Mouse (Mus musculus): ENCODE data around the gene Kank2. TPM values are rescaled to one million over a fixed set of nuclear protein-coding genes. Genes with fewer than 3 reads are reported as not detected.
"Not testable (repeated sequence)": the region's sequence is repeated elsewhere in the genome, so short reads cannot be mapped to it uniquely, and the experiment has no call there.

Kank2 gene
- total RNA-seq, 1 experiment from 2014 or later, result 31.5 TPM

DNA sequence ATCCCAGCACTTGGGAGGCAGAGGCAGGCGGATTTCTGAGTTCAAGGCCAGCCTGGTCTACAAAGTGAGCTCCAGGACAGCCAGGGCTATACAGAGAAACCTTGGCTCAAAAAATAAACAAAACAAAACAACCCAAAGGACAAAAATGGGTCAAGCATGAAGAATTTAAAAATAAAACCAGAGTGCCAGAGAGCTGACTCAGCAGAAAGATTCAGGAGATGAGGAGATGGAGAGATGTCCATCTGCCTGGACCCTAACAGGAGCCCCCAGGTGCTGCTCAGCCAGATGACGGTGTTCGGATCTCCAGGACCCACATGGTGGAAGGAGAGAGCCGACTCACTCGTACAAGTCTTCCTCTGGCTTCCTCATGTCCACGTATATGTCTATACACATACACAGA, 20.0 kb upstream of the Kank2 start:
- DNase-seq, result no peak

DNA sequence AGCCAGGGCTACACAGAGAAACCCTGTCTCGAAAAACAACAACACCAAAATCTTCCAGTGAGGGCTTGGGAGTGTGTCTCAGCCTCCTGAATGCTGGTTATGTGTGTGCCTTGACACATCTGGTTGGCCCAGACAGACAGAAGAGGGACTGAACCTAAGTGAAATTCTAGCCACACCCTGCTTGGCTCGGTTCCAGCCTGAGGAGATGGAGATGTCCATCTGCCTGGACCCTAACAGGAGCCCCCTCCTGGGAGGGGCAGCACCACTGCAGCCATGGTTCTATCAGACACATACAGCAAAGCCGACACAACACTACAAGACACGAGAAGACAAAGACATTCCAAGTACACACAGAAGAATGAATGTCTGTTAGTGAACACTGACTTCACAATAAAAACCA, 19.6 kb upstream of the Kank2 start:
- DNase-seq, result no peak

- no peak for DNase-seq
Observed at GRCm38 (mm10) chr9:21816716-21817305, 18.3 kb upstream of the Kank2 start.

GRCm38 (mm10) chr9:21811170-21811569, 12.6 kb upstream of the Kank2 start:
- no peak for DNase-seq

- no peak for DNase-seq
Observed at GRCm38 (mm10) chr9:21808561-21808960, 10.0 kb upstream of the Kank2 start.

GRCm38 (mm10) chr9:21806976-21807375, 8.4 kb upstream of the Kank2 start:
- no peak for DNase-seq

DNA sequence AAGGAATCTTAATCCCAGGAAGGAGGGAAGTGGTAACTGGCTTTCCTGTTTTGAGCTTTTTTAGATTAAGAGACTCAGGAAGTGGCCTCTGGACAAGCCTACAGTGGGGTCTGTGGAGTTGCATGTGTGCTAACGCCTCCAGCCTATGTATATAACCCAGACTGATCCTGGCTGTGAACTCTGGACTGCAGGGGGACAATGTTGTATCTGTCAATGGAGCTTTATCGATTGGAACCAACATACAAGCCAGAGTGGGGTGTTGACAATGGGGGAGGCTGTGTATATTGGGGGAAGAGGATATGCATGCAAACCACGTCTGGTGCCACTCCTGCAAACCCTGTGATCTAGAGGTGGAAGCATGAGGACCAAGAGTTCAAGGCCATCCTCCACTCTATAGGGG, 7.8 kb upstream of the Kank2 start:
- DNase-seq, result no peak

DNA sequence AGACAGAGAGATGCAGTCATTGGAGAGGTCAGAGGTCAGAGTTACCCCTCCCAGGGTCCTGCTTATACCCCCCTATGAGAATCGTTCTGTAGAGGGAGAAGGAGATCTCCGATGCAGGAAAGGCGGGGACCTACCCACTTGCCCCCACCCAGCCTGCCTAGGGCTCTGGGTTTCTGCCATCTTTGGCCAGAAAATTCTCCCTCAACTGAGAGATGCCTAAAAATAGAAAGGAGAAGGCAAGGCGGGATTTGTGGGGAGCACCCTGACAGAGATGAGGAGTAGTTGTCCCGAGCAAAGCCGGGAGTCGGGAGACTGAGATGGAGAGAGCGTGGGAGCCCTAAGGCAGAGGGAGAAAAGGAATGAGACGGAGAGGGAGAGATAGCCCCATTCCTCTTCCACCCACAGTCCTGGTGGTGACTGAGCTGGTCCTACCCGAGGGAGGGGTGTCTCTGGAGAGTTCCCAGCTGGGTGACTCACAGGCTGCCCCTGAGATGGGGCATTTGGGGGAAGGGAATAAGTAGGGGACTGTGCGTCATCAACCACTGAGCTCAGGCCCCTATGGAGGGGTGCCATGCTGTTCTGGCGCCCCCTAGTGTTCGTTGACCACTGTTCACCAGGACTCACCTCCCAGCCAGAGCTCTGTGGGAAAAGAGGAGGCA, 5.6 kb upstream of the Kank2 start:
- peak; percentile 93 for DNase-seq

- DNase-seq, result no peak
Observed at GRCm38 (mm10) chr9:21801591-21801990, 3.0 kb upstream of the Kank2 start.

GRCm38 (mm10) chr9:21801121-21801520, 2.6 kb upstream of the Kank2 start:
- DNase-seq, result no peak

DNA sequence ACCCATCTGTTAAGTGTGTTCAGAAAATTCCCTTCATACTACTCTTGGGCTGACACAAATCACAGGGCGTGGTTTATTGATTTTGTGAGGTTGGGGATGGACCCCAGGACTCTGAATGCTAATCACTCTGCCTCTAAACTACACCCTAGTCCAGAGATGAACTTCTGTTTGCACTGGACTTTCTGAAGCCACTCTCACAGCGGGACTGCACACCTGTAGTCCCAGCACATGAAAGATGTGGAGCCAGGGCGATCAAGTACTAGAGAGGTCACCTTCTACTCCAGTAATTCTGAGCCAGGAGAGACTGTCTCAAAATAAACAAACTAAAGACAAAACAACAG, 436 bp upstream of the Kank2 start:
- no peak for DNase-seq

DNA sequence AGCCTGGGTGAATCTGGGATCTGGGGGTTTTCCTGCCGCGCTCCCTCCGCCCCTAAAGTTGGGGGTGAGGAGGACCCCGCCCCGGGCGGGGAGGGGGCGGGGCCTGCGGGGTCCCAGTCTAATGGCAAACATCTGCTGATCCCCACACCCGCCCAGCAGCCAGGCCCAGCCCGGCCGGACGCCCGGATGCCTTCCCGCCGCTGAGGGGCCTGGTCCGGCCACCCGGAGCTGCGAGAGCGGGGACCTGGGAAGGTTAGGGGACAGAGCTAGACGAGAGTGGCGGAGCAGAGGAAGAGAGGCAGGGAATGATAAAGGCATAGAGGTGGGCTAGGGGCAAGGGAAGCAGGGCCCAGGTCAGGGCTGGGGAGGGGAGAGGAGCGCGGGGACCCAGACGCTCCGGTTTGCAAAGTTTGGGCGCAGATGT, 611 bp downstream of the Kank2 start:
- DNase-seq, result peak; percentile 80

DNA sequence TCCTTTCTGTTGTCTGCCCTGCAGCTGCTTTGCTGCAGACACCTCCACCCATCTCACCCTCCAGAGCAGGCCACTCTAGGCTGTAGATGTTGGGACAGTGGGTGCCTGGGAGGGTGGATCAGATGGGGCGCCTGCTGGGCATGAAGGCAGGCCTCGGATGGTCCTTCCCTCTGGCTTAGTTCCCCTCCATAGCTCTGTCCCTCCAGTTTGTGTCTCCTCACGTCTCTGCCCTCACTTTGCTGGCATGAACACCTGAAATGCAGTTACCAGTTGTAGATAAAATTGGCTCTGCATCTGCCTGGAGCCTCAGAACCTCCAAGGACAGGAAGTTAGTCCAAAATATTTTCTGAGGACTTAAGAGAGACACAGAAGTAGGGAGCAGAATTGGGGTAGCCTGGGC, 1.6 kb downstream of the Kank2 start:
- no peak for DNase-seq

- DNase-seq, result no peak
Observed at GRCm38 (mm10) chr9:21796259-21796658, 2.3 kb downstream of the Kank2 start.

DNA sequence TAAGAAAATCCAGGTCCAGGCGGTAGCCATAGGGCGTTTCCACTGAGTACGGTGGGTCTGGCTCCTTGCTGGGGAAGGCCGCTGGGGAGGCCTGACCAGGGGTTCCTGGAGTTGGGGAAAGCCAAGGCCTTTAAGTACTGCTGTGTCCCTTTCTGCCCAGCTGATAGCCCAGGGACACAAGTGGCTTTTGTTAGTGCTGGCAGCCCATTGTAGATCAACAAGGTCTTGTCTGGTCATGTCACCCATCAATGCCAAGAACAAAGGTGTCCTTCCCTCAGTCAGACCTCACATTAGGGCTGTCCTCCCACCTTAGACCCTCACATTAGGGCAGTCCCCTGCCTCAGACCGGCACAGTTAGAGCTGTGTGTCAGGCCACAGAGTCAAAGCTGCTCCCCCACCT, 3.0 kb downstream of the Kank2 start:
- DNase-seq, result no peak

GRCm38 (mm10) chr9:21794925-21795324, 3.6 kb downstream of the Kank2 start:
- no peak for DNase-seq

DNA sequence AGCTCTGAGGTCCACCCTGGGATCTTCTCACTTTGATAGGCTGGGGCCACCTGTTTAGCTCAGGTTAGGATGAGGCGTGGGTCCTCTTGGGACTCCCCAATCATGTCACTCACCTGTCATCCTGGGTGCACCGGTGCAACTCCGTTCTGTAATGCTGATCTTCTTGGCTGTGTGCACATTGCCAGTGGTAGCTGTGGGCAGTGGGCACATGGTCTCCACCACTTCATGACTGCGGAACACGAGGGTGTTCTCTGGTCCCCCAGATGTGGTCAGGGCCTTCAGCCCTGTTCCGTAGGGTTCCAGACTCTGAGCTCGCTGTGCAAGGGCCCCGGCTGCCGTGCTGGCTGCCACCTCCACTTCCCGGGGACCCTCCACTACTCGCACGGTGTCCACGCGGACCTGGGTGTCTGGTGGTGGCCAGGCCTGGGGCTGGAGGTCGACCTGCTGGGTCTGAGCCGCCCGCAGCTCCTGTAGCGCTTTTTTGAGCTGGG, 4.2 kb downstream of the Kank2 start:
- DNase-seq, result no peak

DNA sequence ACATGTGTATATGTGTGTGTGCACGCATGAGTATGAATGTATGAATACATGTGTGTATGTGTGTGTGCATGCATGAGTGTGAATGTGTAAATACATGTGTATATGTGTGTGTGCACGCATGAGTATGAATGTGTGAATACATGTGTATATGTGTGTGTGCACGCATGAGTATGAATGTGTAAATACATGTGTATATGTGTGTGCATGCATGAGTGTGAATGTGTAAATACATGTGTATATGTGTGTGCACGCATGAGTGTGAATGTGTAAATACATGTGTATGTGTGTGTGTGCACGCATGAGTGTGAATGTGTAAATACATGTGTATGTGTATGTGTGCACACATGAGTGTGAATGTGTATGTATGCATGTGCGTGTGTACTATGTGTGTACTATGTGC, 5.0 kb downstream of the Kank2 start:
- DNase-seq, result not testable (repeated sequence)

DNA sequence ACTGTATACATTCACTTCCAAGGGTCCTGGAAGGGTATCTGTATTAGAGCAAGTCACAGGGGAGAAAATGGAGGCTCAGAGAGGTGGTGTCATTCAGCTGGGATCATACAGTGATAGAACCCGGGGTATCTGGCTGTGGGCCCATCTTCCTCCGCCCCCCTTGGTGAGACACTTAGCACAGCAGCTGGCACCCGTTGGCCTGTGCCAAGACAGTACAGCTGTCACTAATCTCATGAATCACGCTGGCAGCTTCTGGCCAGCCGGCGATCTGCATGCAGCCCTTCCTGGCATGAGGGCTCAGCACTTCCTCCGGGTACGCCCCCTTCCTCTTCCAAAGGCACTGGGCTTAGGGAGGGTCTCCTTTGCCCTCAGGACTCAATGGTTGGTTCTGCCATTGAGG, 5.9 kb downstream of the Kank2 start:
- peak; percentile 79 for DNase-seq

DNA sequence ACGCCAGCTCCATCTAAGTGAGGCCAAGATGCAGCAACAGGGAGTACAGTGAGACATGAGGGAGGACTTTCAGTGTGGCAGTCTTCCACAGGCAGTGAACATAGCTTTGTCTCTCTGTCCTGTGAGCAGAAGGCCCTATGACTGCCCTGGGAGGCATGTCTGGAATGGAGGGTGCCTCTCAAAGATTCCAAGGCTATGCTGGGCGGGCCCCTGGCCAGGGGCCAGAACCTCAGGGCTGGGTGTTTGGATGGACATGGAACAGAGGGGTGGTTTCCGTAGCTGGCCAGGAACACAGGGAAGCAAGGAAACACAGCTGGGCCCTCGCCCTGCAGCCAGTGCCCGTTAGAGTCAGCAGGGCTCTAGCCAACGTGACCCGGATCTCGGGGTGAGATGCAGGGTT, 6.7 kb downstream of the Kank2 start:
- DNase-seq, result peak; percentile 89

DNA sequence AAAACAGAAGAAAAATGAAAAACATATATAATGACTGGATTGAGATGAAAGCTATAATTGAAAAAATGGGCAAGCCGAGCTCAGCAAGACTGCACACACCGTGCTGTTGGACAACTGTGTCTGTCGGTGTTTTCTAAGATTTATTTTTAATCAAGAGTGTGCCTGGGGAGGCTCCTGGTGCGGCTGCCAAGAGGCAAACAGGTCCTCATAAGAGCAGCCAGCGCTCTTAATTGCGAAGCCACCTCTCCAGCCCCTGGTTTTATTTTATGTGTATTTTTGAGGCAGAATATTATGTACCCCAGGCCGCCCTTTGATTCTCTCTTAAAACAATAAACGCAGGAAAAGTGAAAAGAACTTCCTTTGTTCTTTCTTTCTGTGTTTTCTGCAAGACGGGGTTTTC, 10.3 kb downstream of the Kank2 start:
- no peak for DNase-seq

- DNase-seq, result peak; percentile 3
Observed at GRCm38 (mm10) chr9:21787654-21788053, 10.9 kb downstream of the Kank2 start.

GRCm38 (mm10) chr9:21786906-21787305, 11.6 kb downstream of the Kank2 start:
- DNase-seq, result peak; percentile 82

DNA sequence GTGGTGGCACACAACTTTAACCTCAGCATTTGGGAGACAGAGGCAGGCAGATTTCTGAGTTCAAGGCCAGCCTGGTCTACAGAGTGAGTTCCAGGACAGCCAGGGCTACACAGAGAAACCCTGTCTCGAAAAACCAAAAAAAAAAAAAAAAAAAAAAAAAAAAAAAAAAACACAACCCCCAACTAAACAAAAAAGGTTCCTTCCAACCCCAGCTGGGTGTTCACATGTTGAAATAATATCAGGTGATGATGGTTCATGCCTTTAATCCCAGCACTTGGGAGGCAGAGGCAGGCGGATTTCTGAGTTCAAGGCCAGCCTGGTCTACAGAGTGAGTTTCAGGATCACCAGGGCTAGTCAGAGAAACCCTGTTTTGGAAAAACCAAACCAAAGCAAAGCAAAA, 12.2 kb downstream of the Kank2 start:
- not testable (repeated sequence) for DNase-seq

All from adrenal gland, postnatal 14 days (tissue).